Mouse (Mus musculus) spleen, embryonic (tissue): ENCODE data around the gene Prdm16.

ENCODE experiments used
- CTCF ChIA-PET: fragments of 350-600 bp; sonication (Branson Sonifier 250); formaldehyde crosslinking; loops from one replicate; lab custom pipeline; 2022; lab: Charles Lee

Gene Prdm16

GRCm38 (mm10) chr4:154480544-154481260 lies 156.0 kb downstream of the Prdm16 start:
- CTCF ChIA-PET, result no interaction called here

- CTCF ChIA-PET, result no interaction called here
These were observed 156.5 kb downstream of the Prdm16 start for GRCm38 (mm10) chr4:154480143-154480542.

- CTCF ChIA-PET, result no interaction called here
These were observed 157.6 kb downstream of the Prdm16 start for GRCm38 (mm10) chr4:154478933-154479613.

GRCm38 (mm10) chr4:154473571-154474307 lies 162.9 kb downstream of the Prdm16 start:
- CTCF ChIA-PET, result no interaction called here

GRCm38 (mm10) chr4:154472569-154472968 lies 164.1 kb downstream of the Prdm16 start:
- CTCF ChIA-PET, result no interaction called here

- CTCF ChIA-PET, result no interaction called here
These were observed 165.1 kb downstream of the Prdm16 start for GRCm38 (mm10) chr4:154471447-154472101.

- CTCF ChIA-PET, result no interaction called here
These were observed 170.4 kb downstream of the Prdm16 start for GRCm38 (mm10) chr4:154466305-154466704.

- CTCF ChIA-PET, result no interaction called here
These were observed 171.6 kb downstream of the Prdm16 start for GRCm38 (mm10) chr4:154465123-154465522.

GRCm38 (mm10) chr4:154460021-154460420 lies 176.7 kb downstream of the Prdm16 start:
- CTCF ChIA-PET, result no interaction called here

GRCm38 (mm10) chr4:154457756-154458155 lies 178.9 kb downstream of the Prdm16 start:
- CTCF ChIA-PET, result no interaction called here

- CTCF ChIA-PET, result no interaction called here
These were observed 180.3 kb downstream of the Prdm16 start for GRCm38 (mm10) chr4:154456265-154456822.

GRCm38 (mm10) chr4:154450441-154450840 lies 186.2 kb downstream of the Prdm16 start:
- CTCF ChIA-PET, result no interaction called here

GRCm38 (mm10) chr4:154450036-154450435 lies 186.6 kb downstream of the Prdm16 start:
- CTCF ChIA-PET, result no interaction called here

GRCm38 (mm10) chr4:154449343-154449742 lies 187.3 kb downstream of the Prdm16 start:
- CTCF ChIA-PET, result interaction anchor here (0.5 kb wide), 1 partner anchor 10 kb away, joined by 10 read pairs; no protein-coding TSS in a partner anchor

GRCm38 (mm10) chr4:154445721-154446120 lies 191.0 kb downstream of the Prdm16 start:
- CTCF ChIA-PET, result no interaction called here

GRCm38 (mm10) chr4:154442645-154443304 lies 193.9 kb downstream of the Prdm16 start:
- CTCF ChIA-PET, result no interaction called here

- CTCF ChIA-PET, result no interaction called here
These were observed 197.1 kb downstream of the Prdm16 start for GRCm38 (mm10) chr4:154439455-154440052.

GRCm38 (mm10) chr4:154438610-154439009 lies 198.1 kb downstream of the Prdm16 start:
- CTCF ChIA-PET, result no interaction called here

GRCm38 (mm10) chr4:154429770-154430169 lies 206.9 kb downstream of the Prdm16 start:
- CTCF ChIA-PET, result no interaction called here

- CTCF ChIA-PET, result no interaction called here
These were observed 209.8 kb downstream of the Prdm16 start for GRCm38 (mm10) chr4:154426901-154427300.

- CTCF ChIA-PET, result no interaction called here
These were observed 211.4 kb downstream of the Prdm16 start for GRCm38 (mm10) chr4:154425284-154425683.
